Mouse (Mus musculus): Measurements from ENCODE around the gene Papola. TPM values are rescaled to one million over a fixed set of nuclear protein-coding genes. Genes with fewer than 3 reads are reported as not detected.

Gene Papola
- polyA plus RNA-seq, 1 experiment from 2014 or later: 284 TPM

- H3K27ac ChIP-seq: no peak overlapping the region
- no peaks in the 10 kb centered on the region for H3K4me1 ChIP-seq
- H3K27me3 ChIP-seq: no peaks in the 10 kb centered on the region
- no peak overlapping the region for H3K9ac ChIP-seq
- whole genome bisulfite sequencing: 71% methylated on average over 3 of the region's 3 CpGs
- ATAC-seq (ENCODE audit: insufficient number of reproducible peaks, insufficient read depth, low FRiP score, low TSS enrichment): no peak
- no peak overlapping the region for H3K4me2 ChIP-seq (replicated peaks)
- H3K36me3 ChIP-seq: no peaks in the 10 kb centered on the region
- no peaks in the 10 kb centered on the region for H3K9me3 ChIP-seq
- no peak overlapping the region for H3K4me3 ChIP-seq
Observed at GRCm38 (mm10) chr12:105761629-105762028, 22.9 kb upstream of the Papola start.

- Histone ChIP-seq H3K4me3 (no peak overlapping the region), H3K9me3 (no peaks in the 10 kb centered on the region), H3K36me3 (no peaks in the 10 kb centered on the region), H3K4me1 (no peaks in the 10 kb centered on the region), H3K27ac (no peak overlapping the region), H3K4me2 (replicated peaks) (no peak overlapping the region), H3K27me3 (no peaks in the 10 kb centered on the region), H3K9ac (no peak overlapping the region)
- ATAC-seq (ENCODE audit: insufficient number of reproducible peaks, insufficient read depth, low FRiP score, low TSS enrichment): no peak
- 71% methylated on average over 10 of the region's 10 CpGs for WGBS
Observed at GRCm38 (mm10) chr12:105769700-105770099, 14.8 kb upstream of the Papola start.

GRCm38 (mm10) chr12:105774871-105775270, 9.6 kb upstream of the Papola start:
- Histone ChIP-seq H3K9ac (no peak overlapping the region), H3K27me3 (no peaks in the 10 kb centered on the region), H3K4me1 (no peaks in the 10 kb centered on the region), H3K36me3 (no peaks in the 10 kb centered on the region), H3K27ac (no peak overlapping the region), H3K9me3 (no peaks in the 10 kb centered on the region), H3K4me2 (replicated peaks) (no peak overlapping the region), H3K4me3 (no peak overlapping the region)
- 54% methylated on average over 7 of the region's 7 CpGs for WGBS
- ATAC-seq (ENCODE audit: insufficient number of reproducible peaks, insufficient read depth, low FRiP score, low TSS enrichment): no peak

- ATAC-seq (ENCODE audit: insufficient number of reproducible peaks, insufficient read depth, low FRiP score, low TSS enrichment): no peak
- Histone ChIP-seq H3K36me3 (no peaks in the 10 kb centered on the region), H3K9ac (no peak overlapping the region)
Observed at GRCm38 (mm10) chr12:105777651-105778050, 6.8 kb upstream of the Papola start.

GRCm38 (mm10) chr12:105785000-105785774, 693 bp downstream of the Papola start:
- Histone ChIP-seq H3K4me3 (peak overlapping the region; percentile 90), H3K27me3 (no peaks in the 10 kb centered on the region), H3K4me2 (replicated peaks) (peak overlapping the region; percentile 84), H3K9me3 (no peaks in the 10 kb centered on the region), H3K4me1 (peaks cover 12% of the 10 kb centered on the region), H3K9ac (peak overlapping the region; percentile 94), H3K27ac (peak overlapping the region; percentile 97), H3K36me3 (no peaks in the 10 kb centered on the region)
- peak; percentile 76 for ATAC-seq (ENCODE audit: insufficient number of reproducible peaks, insufficient read depth, low FRiP score, low TSS enrichment)
- WGBS: under 1% methylated on average over 28 of the region's 53 CpGs

More at GRCm38 (mm10) chr12:105777651-105778050, 6.8 kb upstream of the Papola start:
- Histone ChIP-seq H3K27ac (no peak overlapping the region), H3K9me3 (no peaks in the 10 kb centered on the region), H3K4me3 (no peak overlapping the region), H3K4me2 (replicated peaks) (no peak overlapping the region), H3K27me3 (no peaks in the 10 kb centered on the region), H3K4me1 (no peaks in the 10 kb centered on the region)
- WGBS: 84% methylated on average over 4 of the region's 4 CpGs

- WGBS: 78% methylated on average over 1 of the region's 1 CpGs
- no peak for ATAC-seq (ENCODE audit: insufficient number of reproducible peaks, insufficient read depth, low FRiP score, low TSS enrichment)
- Histone ChIP-seq H3K4me3 (peak overlapping the region; percentile 90), H3K27ac (no peak overlapping the region), H3K36me3 (no peaks in the 10 kb centered on the region), H3K27me3 (no peaks in the 10 kb centered on the region), H3K4me1 (peaks cover 12% of the 10 kb centered on the region), H3K9me3 (no peaks in the 10 kb centered on the region), H3K9ac (peak overlapping the region; percentile 94; the same call in 1 of the 2 replicates), H3K4me2 (replicated peaks) (peak overlapping the region; percentile 84)
Observed at GRCm38 (mm10) chr12:105786113-105786512, 1.6 kb downstream of the Papola start.

GRCm38 (mm10) chr12:105787626-105788025, 3.1 kb downstream of the Papola start:
- no peak overlapping the region for H3K9ac ChIP-seq
- no peaks in the 10 kb centered on the region for H3K27me3 ChIP-seq
- no peaks in the 10 kb centered on the region for H3K9me3 ChIP-seq
- H3K36me3 ChIP-seq: no peaks in the 10 kb centered on the region
- WGBS: 90% methylated on average over 2 of the region's 2 CpGs
- H3K4me1 ChIP-seq: peaks cover 12% of the 10 kb centered on the region
- H3K4me3 ChIP-seq: no peak overlapping the region
- H3K4me2 ChIP-seq (replicated peaks): no peak overlapping the region
- no peak for ATAC-seq (ENCODE audit: insufficient number of reproducible peaks, insufficient read depth, low FRiP score, low TSS enrichment)
- no peak overlapping the region for H3K27ac ChIP-seq

- no peaks in the 10 kb centered on the region for H3K9me3 ChIP-seq
- 92% methylated on average over 6 of the region's 6 CpGs for WGBS
- ATAC-seq (ENCODE audit: insufficient number of reproducible peaks, insufficient read depth, low FRiP score, low TSS enrichment): no peak
- H3K4me3 ChIP-seq: no peak overlapping the region
- no peaks in the 10 kb centered on the region for H3K27me3 ChIP-seq
- peaks cover 12% of the 10 kb centered on the region for H3K4me1 ChIP-seq
- no peaks in the 10 kb centered on the region for H3K36me3 ChIP-seq
- no peak overlapping the region for H3K27ac ChIP-seq
- no peak overlapping the region for H3K9ac ChIP-seq
- H3K4me2 ChIP-seq (replicated peaks): no peak overlapping the region
Observed at GRCm38 (mm10) chr12:105789885-105790284, 5.4 kb downstream of the Papola start.

- Histone ChIP-seq H3K4me3 (no peak overlapping the region), H3K36me3 (peaks cover 6% of the 10 kb centered on the region), H3K27ac (no peak overlapping the region), H3K4me1 (no peaks in the 10 kb centered on the region), H3K9me3 (no peaks in the 10 kb centered on the region), H3K4me2 (replicated peaks) (no peak overlapping the region), H3K9ac (no peak overlapping the region), H3K27me3 (no peaks in the 10 kb centered on the region)
- ATAC-seq (ENCODE audit: insufficient number of reproducible peaks, insufficient read depth, low FRiP score, low TSS enrichment): no peak
- WGBS: 94% methylated on average over 2 of the region's 2 CpGs
Observed at GRCm38 (mm10) chr12:105794896-105795295, 10.4 kb downstream of the Papola start.

- H3K27ac ChIP-seq: no peak overlapping the region
- no peak overlapping the region for H3K9ac ChIP-seq
- H3K4me1 ChIP-seq: no peaks in the 10 kb centered on the region
- no peak overlapping the region for H3K4me3 ChIP-seq
- no peaks in the 10 kb centered on the region for H3K9me3 ChIP-seq
- H3K4me2 ChIP-seq (replicated peaks): no peak overlapping the region
- H3K36me3 ChIP-seq: peaks cover 21% of the 10 kb centered on the region
- no peak for ATAC-seq (ENCODE audit: insufficient number of reproducible peaks, insufficient read depth, low FRiP score, low TSS enrichment)
- H3K27me3 ChIP-seq: no peaks in the 10 kb centered on the region
Observed at GRCm38 (mm10) chr12:105798001-105798400, 13.5 kb downstream of the Papola start.

GRCm38 (mm10) chr12:105805790-105806189, 21.3 kb downstream of the Papola start:
- WGBS: 94% methylated on average over 3 of the region's 3 CpGs
- no peak overlapping the region for H3K27ac ChIP-seq
- no peaks in the 10 kb centered on the region for H3K4me1 ChIP-seq
- H3K27me3 ChIP-seq: no peaks in the 10 kb centered on the region
- no peak overlapping the region for H3K4me2 ChIP-seq (replicated peaks)
- no peaks in the 10 kb centered on the region for H3K9me3 ChIP-seq
- peaks cover 44% of the 10 kb centered on the region for H3K36me3 ChIP-seq
- H3K9ac ChIP-seq: no peak overlapping the region
- no peak for ATAC-seq (ENCODE audit: insufficient number of reproducible peaks, insufficient read depth, low FRiP score, low TSS enrichment)
- no peak overlapping the region for H3K4me3 ChIP-seq

GRCm38 (mm10) chr12:105806205-105806604, 21.7 kb downstream of the Papola start:
- H3K9ac ChIP-seq: no peak overlapping the region
- no peaks in the 10 kb centered on the region for H3K4me1 ChIP-seq
- no peaks in the 10 kb centered on the region for H3K27me3 ChIP-seq
- no peaks in the 10 kb centered on the region for H3K9me3 ChIP-seq
- ATAC-seq (ENCODE audit: insufficient number of reproducible peaks, insufficient read depth, low FRiP score, low TSS enrichment): no peak
- H3K27ac ChIP-seq: no peak overlapping the region
- H3K4me3 ChIP-seq: no peak overlapping the region
- 97% methylated on average over 3 of the region's 3 CpGs for WGBS
- H3K36me3 ChIP-seq: peaks cover 45% of the 10 kb centered on the region
- no peak overlapping the region for H3K4me2 ChIP-seq (replicated peaks)

Data from embryonic facial prominence, embryonic 12.5 days (tissue).